In the genomic region with DNA sequence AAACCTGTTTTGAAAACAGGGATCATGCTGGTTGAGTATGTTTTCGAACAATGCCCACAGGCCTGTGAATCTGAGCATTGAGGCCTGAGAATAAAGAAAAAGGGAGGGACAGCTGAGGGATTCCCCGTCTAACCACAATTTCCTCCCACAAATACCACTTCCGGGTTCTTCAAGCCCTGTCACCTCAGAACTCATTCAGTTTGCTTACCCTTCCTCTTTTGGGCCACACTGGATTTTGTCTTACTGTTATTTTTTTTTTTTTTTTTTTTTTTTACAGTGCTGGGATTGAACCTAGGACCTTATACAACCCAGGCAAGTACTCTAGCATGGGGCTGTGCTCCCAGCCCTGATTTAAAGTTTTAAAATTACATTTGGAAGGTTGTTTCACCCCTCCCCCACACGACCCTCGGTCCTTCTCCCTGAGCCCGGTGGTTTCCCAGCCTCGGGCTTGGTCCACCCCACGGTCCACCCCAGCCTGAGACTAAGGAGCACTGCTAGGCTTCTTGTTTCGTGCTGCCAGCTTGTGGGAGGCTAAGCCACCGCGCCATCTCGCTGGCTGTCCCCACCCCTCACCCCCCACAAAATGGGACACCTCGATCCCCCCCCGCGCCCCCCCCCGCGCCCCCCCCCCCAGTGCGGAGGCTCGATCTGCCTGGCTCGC, we compare ENCODE assay signal across 9 mouse cellular contexts. TPM values are rescaled to one million over a fixed set of nuclear protein-coding genes. Genes with fewer than 3 reads are reported as not detected.
DNase-seq lines count a peak whose midpoint lies in the region; ATAC-seq lines count a peak whose summit lies in the region.
"Had no signal": no experiment of that assay in that cellular context is flagged by ENCODE, and none has a peak within 500 bp of the region (broad histone marks: within the 10 kb centered on the region; RNA-seq: fewer than 3 reads in every experiment).

No protein-coding gene starts in this region.

- H3K4me1 ChIP-seq in forebrain, embryonic 15.5 days: no peaks in the 10 kb centered on the region
- H3K4me1 ChIP-seq: midbrain, embryonic 12.5 days had no signal

- no peaks in the 10 kb centered on the region for H3K36me3 ChIP-seq in forebrain, embryonic 15.5 days
- H3K36me3 ChIP-seq: midbrain, embryonic 12.5 days had no signal

- no peak overlapping the region for H3K4me2 ChIP-seq in forebrain, embryonic 15.5 days (replicated peaks)
- H3K4me2 ChIP-seq: midbrain, embryonic 12.5 days had no signal

- no peaks in the 10 kb centered on the region for H3K27me3 ChIP-seq in forebrain, embryonic 15.5 days
- H3K27me3 ChIP-seq: midbrain, embryonic 12.5 days had no signal

- DNase-seq in heart, adult 11 months: peak; percentile 92
- DNase-seq in heart, adult 9 months (ENCODE audit: low spot score in 2 of 2): no peak
- DNase-seq in right cerebral cortex, adult 18-20 months: peak; percentile 14
- no peak for DNase-seq in right cerebral cortex, postnatal 36 days (ENCODE audit: low spot score in 2 of 2)
- peak; percentile 43 to 72 for DNase-seq in spleen, postnatal 4 days (ENCODE audit: low spot score in 2 of 2)
- DNase-seq in gastrocnemius, adult 18-20 months (ENCODE audit: low spot score): no peak

- peak; percentile 94 for ATAC-seq in inflammation-experienced regulatory T-cells, adult 6 months
- ATAC-seq in forebrain, embryonic 15.5 days (replicated peaks): no peak

- 56% methylated on average over 15 of the region's 20 CpGs for WGBS in forebrain, embryonic 15.5 days

- no peak overlapping the region for H3K9ac ChIP-seq in forebrain, embryonic 15.5 days (replicated peaks)
- H3K9ac ChIP-seq: midbrain, embryonic 12.5 days had no signal

- no peak overlapping the region for H3K27ac ChIP-seq in forebrain, embryonic 15.5 days (replicated peaks)
- H3K27ac ChIP-seq: midbrain, embryonic 12.5 days had no signal

- H3K4me3 ChIP-seq in forebrain, embryonic 15.5 days: no peak overlapping the region
- H3K4me3 ChIP-seq: midbrain, embryonic 12.5 days had no signal

- H3K9me3 ChIP-seq in forebrain, embryonic 15.5 days: no peaks in the 10 kb centered on the region
- H3K9me3 ChIP-seq: midbrain, embryonic 12.5 days had no signal

RNA-seq across cellular contexts. Expression of gene Yap1, which starts 13.0 kb away (rescaled TPM):
- polyA plus RNA-seq in inflammation-experienced regulatory T-cells, adult 6 months (2017; shearing (Covaris generic)): not detected
- 10 to 100 TPM; 36.9 to 40.5 TPM for total RNA-seq in gastrocnemius, adult 18-20 months (2021)
- 8.9 and 9.0 TPM in 2 replicates for polyA plus RNA-seq in forebrain, embryonic 15.5 days (2015; fragmentation: Nextera tagmentation; extraction: Ambion mirVana)

RNA-seq across cellular contexts. Expression of gene Cfap300, which starts 25.2 kb away (rescaled TPM):
- polyA plus RNA-seq in inflammation-experienced regulatory T-cells, adult 6 months (2017; shearing (Covaris generic)): under 1 TPM in 2 of 3 experiments, not detected in 1; 0.30 to 0.61 TPM
- under 1 TPM; 0.50 to 0.64 TPM for total RNA-seq in gastrocnemius, adult 18-20 months (2021)
- polyA plus RNA-seq in forebrain, embryonic 15.5 days (2015; fragmentation: Nextera tagmentation; extraction: Ambion mirVana): 13.8 and 16.5 TPM in 2 replicates

Comparison
In these comparisons a context has a peak if more than half of its experiments do, and no peak if none do; other contexts are left out.
1. DNase-seq: peak in heart, adult 11 months (single experiment), right cerebral cortex, adult 18-20 months (single experiment) and spleen, postnatal 4 days (2 of 2); none in heart, adult 9 months (0 of 2), right cerebral cortex, postnatal 36 days (0 of 2) and gastrocnemius, adult 18-20 months (single experiment).